Mouse (Mus musculus): Measurements from ENCODE around the gene Iba57. TPM values are rescaled to one million over a fixed set of nuclear protein-coding genes. Genes with fewer than 3 reads are reported as not detected.

Gene Iba57
- polyA plus RNA-seq, 1 experiment from 2014 or later: 12.6 TPM

DNA sequence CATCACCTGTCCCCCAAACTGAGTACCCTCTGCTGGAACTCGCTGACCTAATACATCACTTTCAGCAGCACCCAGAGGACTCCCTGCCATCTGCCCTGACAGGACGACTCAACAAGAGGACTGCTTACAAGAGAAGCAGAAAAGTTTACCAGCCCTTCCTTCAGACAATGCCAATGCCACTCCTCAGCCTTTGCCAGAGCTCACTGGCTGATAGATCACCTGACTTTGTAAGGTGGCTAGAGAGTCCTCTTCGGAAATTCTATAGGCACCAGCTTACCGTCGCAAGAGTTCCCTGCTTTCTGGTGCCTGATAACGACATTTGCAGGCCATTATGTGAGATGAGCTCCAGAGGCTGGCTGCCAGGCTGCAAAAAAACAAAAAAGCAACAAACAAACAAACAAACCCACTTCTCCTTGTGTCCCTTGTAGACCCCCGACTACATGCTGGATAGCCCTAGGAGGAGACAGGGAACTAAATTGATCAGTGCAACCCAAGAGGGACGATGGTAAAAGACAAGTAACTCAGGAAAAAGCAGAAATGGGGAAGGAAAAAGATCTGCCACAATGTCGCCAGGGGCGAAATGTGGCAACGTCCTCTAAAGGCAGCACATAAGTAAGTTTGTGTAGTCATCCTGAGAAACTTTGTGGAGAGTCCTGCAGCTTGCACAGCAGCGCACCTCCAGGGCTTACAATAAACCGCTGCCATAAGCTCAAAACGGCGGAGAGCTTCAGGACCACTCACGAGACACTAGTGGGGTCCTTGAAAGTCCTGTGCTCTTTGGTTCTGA lies 37.9 kb upstream of the Iba57 start:
- DNase-seq: no peak

DNA sequence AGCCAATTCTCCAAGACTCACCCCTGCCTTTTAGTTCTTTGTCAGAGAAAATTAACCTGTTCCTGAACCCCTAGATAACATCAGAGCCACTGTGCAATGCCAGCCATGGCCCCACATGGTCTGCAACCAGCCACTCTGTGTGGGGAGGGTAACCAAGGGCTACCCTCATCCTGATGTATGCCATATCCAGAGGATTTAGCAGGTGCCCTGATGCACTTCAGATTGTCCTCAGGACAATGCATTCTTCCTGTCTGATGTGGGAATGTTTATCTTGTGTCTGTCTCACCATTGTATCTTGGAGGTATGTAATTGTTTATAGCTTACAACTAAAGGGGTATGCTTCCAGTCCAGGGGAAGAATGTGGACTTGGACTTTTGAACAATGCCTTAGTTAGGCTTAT lies 32.7 kb upstream of the Iba57 start:
- Histone ChIP-seq H3K4me3 (replicated peaks) (no peak overlapping the region), H3K27me3 (no peaks in the 10 kb centered on the region), H3K9me3 (replicated peaks) (no peaks in the 10 kb centered on the region), H3K4me2 (no peak overlapping the region), H3K27ac (no peak overlapping the region), H3K9ac (no peak overlapping the region), H3K4me1 (replicated peaks) (peaks cover 31% of the 10 kb centered on the region), H3K36me3 (peaks cover 17% of the 10 kb centered on the region; the same call in 1 of the 2 replicates)
- DNase-seq (no peak), ATAC-seq (ENCODE audit: low read depth) (no peak)

More for the DNA sequence above, 37.9 kb upstream of the Iba57 start:
- Histone ChIP-seq H3K9me3 (replicated peaks) (no peaks in the 10 kb centered on the region), H3K9ac (peak overlapping the region; percentile 90), H3K4me3 (replicated peaks) (peak overlapping the region; percentile 92), H3K36me3 (peaks cover 43% of the 10 kb centered on the region), H3K4me2 (peak overlapping the region; percentile 89), H3K27ac (peak overlapping the region; percentile 79), H3K4me1 (replicated peaks) (peaks cover 37% of the 10 kb centered on the region), H3K27me3 (no peaks in the 10 kb centered on the region)
- WGBS (ENCODE audit: insufficient replicate concordance): 10% methylated on average over 16 of the region's 16 CpGs
- ATAC-seq (ENCODE audit: low read depth): peak; percentile 4; the same call in 1 of the 2 replicates

DNA sequence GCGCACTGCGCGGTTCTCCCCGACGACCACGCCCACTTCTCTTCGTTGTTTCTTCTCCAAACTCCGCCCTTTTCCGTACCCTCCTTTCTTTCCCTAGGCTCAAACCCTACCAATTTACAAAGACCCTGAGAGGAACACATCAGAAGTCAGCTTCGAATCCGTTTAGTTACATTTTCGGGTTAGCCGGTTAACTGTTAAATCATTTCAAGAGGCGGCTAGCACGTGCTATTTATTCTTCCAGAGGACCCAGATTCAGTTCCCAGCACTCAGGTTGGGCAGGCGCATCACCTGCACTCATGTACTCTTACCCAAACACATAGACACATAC lies 28.5 kb upstream of the Iba57 start, which contains the start of gene Guk1:
Gene Guk1, minus strand, starts transcription at position 154 of the 328 bp plus-strand sequence.
- ATAC-seq (ENCODE audit: low read depth) (no peak; the same call in 1 of the 2 replicates), DNase-seq (no peak)
- H3K4me3 ChIP-seq (replicated peaks): peak within 1 kb of the TSS; percentile 78
- H3K27me3 ChIP-seq: no peaks in the 10 kb centered on the region
- peaks cover 40% of the 10 kb centered on the region for H3K4me1 ChIP-seq (replicated peaks)
- 0 out of 2 replicates have a peak, but pooled peaks cover 3% of the 10 kb centered on the region for H3K36me3 ChIP-seq
- H3K9ac ChIP-seq: peak within 1 kb of the TSS; percentile 85
- peak within 1 kb of the TSS; percentile 96 for H3K4me2 ChIP-seq
- no peaks in the 10 kb centered on the region for H3K9me3 ChIP-seq (replicated peaks)
- H3K27ac ChIP-seq: peak within 1 kb of the TSS; percentile 97
- WGBS (ENCODE audit: insufficient replicate concordance): 5% methylated on average over 16 of the region's 16 CpGs

DNA sequence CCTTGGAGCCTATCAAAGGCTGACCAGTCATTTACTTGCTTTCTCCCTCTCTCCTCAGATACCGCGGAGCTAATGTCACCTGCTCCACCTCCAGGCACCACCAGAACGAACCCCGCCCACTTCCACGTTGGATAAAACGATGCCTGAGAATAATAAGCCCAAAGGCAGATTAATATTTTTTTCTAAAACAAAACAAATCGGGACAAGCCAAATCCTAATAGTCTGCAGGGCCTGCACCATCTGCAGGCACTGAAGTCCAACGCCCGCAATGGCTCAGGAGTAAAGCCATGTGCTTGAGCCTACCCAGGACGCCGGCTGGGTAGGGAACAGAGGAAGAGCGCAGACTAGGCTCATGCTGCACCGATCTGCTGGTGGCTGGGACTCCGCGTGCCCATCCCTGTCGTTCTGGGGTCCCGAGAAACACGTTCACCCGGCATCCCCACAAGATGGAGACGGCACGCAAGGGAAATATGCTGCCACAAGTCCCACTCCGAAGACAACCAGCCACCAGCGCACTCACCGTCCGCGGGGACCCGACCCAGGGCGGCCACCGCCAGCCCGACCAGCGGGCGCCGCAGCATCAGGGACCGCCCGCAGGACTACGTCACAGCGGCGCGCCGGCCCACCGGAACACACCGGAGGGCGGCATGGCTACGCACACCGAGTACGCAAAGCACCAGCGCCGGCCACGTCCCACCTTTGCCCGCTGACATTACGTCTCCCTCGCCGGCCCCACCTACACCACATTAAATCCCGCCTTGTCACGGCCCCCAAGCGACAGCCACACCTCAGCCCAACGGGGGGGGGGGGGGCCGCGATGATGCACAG lies 27.9 kb upstream of the Iba57 start:
- peak; percentile 90 for DNase-seq
- Histone ChIP-seq H3K4me3 (replicated peaks) (peak overlapping the region; percentile 78), H3K27me3 (no peaks in the 10 kb centered on the region), H3K9ac (peak overlapping the region; percentile 85), H3K4me1 (replicated peaks) (peaks cover 41% of the 10 kb centered on the region), H3K36me3 (peaks cover 7% of the 10 kb centered on the region), H3K4me2 (peak overlapping the region; percentile 96), H3K27ac (peak overlapping the region; percentile 97), H3K9me3 (replicated peaks) (no peaks in the 10 kb centered on the region)
- WGBS (ENCODE audit: insufficient replicate concordance): under 1% methylated on average over 59 of the region's 59 CpGs
- ATAC-seq (ENCODE audit: low read depth): peak; percentile 94

DNA sequence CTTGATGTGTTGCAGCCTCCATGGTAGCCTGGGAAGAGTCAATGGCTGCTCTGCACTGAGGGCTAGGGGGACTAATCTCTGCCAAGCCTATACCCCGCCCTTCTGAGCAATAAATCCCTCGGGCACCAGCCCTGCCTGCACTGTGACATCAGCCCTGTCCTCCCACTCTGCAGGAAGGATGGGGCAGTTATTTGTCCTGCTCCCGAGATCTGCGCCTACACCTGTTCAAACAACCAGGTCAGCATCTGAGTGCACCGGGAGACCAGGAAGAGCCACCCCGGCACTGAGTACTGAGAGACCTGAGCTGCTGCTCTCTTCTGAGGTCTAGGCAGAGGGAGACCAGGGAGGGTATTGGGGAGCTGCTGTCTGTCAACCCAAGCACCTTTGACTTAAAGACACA lies 24.2 kb upstream of the Iba57 start:
- no peak overlapping the region for H3K4me3 ChIP-seq (replicated peaks)
- H3K4me2 ChIP-seq: no peak overlapping the region
- H3K4me1 ChIP-seq (replicated peaks): peaks cover 57% of the 10 kb centered on the region
- H3K36me3 ChIP-seq: peaks cover 37% of the 10 kb centered on the region
- no peak overlapping the region for H3K9ac ChIP-seq
- no peaks in the 10 kb centered on the region for H3K9me3 ChIP-seq (replicated peaks)
- ATAC-seq (ENCODE audit: low read depth) (no peak), DNase-seq (no peak)
- H3K27ac ChIP-seq: 0 out of 2 replicates have a peak overlapping the region, but pooled peaks have one; percentile 13
- WGBS (ENCODE audit: insufficient replicate concordance): 67% methylated on average over 6 of the region's 6 CpGs
- H3K27me3 ChIP-seq: no peaks in the 10 kb centered on the region

DNA sequence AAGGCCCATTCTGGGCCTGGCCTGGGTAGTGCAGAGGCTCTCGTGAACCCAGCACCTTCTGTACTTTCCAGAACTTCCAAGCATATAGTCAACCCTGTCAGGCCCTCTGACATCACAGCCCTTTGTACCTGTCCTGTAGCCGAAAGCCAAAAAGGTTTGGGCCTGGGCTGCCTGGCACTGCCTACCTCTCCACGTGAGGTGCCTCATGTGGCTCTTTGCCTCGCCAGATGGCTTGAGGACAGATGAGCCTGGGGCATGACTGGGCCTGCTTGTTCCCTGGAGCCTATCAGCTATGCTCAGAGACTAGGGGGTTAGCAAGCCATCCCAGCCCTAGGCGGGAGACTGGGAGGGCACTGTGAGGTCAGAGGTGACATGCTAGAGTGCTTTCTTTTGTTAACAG lies 22.0 kb upstream of the Iba57 start:
- ATAC-seq (ENCODE audit: low read depth) (no peak), DNase-seq (no peak)
- Histone ChIP-seq H3K27me3 (peaks cover 2% of the 10 kb centered on the region; the same call in 1 of the 2 replicates), H3K4me3 (replicated peaks) (no peak overlapping the region), H3K36me3 (peaks cover 41% of the 10 kb centered on the region), H3K4me1 (replicated peaks) (peaks cover 52% of the 10 kb centered on the region), H3K9ac (no peak overlapping the region), H3K4me2 (no peak overlapping the region), H3K9me3 (replicated peaks) (no peaks in the 10 kb centered on the region), H3K27ac (peak overlapping the region; percentile 6; the same call in 1 of the 2 replicates)
- 77% methylated on average over 5 of the region's 5 CpGs for WGBS (ENCODE audit: insufficient replicate concordance)

DNA sequence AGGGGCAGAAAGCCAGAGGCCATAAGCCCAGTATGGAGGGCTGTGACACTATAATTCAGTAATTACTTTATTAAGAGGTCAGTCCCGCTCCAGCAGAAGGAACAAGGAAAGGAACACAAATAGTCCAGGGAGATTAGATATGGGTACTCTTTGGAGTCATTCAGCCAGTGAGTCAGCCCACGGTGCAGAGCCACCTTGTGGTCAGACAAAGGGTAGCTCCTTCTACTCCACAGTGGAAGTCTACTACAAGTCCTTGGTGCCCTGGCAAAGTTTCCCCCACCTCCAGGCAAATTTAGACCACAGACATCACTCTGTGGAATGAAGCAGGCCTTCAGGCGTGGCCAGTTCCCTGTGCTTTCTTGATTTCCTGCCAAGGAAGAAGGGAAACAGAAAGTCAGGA lies 20.3 kb upstream of the Iba57 start:
- Histone ChIP-seq H3K9ac (peak overlapping the region; percentile 52), H3K4me1 (replicated peaks) (peaks cover 41% of the 10 kb centered on the region), H3K27me3 (peaks cover 19% of the 10 kb centered on the region), H3K36me3 (peaks cover 41% of the 10 kb centered on the region), H3K4me2 (no peak overlapping the region), H3K27ac (peak overlapping the region; percentile 72), H3K4me3 (replicated peaks) (no peak overlapping the region), H3K9me3 (replicated peaks) (no peaks in the 10 kb centered on the region)
- DNase-seq: peak; percentile 46
- ATAC-seq (ENCODE audit: low read depth): peak; percentile 69
- WGBS (ENCODE audit: insufficient replicate concordance): 11% methylated on average over 3 of the region's 3 CpGs

DNA sequence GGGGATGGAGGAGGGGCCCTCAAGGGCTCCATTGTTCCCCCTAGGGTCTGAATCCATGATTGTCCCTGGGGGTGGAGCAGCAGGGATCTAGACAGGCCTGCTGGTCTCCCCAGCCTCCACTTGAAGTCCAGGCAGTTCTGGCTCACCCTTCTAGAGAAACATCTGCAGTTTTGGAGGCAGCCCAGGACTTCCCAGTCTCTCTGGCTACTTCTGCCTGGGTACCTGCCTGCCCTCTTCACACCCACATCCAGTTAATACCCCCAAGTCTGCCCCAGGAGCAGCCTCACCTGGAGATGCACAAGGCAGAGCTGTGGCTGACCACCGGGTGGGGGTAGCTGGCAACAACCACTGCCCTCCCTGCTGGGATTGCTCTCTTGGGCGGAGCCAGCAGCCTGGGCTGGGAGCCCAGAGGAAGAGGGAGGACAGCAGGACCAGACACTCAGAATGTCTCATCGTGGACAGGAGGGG lies 19.4 kb upstream of the Iba57 start, which contains the start of gene Gjc2:
Gene Gjc2, minus strand, starts transcription at position 350 of the 468 bp plus-strand sequence.
- DNase-seq (no peak), ATAC-seq (ENCODE audit: low read depth) (no peak; the same call in 1 of the 2 replicates)
- H3K27ac ChIP-seq: peak within 1 kb of the TSS; percentile 72
- peaks cover 41% of the 10 kb centered on the region for H3K36me3 ChIP-seq
- 51% methylated on average over 3 of the region's 3 CpGs for WGBS (ENCODE audit: insufficient replicate concordance)
- peaks cover 35% of the 10 kb centered on the region for H3K4me1 ChIP-seq (replicated peaks)
- H3K4me3 ChIP-seq (replicated peaks): no peak within 1 kb of the TSS
- peaks cover 28% of the 10 kb centered on the region for H3K27me3 ChIP-seq
- peak within 1 kb of the TSS; percentile 52 for H3K9ac ChIP-seq
- H3K9me3 ChIP-seq (replicated peaks): no peaks in the 10 kb centered on the region
- H3K4me2 ChIP-seq: no peak within 1 kb of the TSS

DNA sequence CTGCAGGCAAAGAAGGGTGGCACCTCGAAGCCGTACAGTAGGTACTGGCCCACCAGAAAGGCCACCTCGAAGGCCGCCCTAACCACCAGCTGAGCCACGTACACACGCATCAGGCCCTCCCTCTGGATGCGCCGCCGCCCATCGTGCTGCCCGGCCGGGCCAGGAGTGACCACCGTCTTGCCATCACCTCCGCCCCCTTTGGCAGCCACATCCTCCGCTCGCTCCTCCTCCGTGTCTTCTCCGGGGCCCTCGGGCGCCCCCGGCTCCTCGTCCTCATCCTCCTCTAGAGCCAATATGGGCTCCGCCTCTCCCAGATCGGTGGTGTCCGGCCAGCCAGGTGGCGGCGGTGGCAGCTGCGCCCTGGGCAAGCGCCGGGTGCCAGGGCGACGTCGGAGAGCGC lies 13.4 kb upstream of the Iba57 start:
- H3K4me1 ChIP-seq (replicated peaks): peaks cover 13% of the 10 kb centered on the region; the same call in 1 of the 2 replicates
- H3K36me3 ChIP-seq: no peaks in the 10 kb centered on the region
- H3K9ac ChIP-seq: no peak overlapping the region
- WGBS (ENCODE audit: insufficient replicate concordance): 10% methylated on average over 34 of the region's 34 CpGs
- no peak overlapping the region for H3K4me2 ChIP-seq
- H3K27me3 ChIP-seq: peaks cover 87% of the 10 kb centered on the region
- no peak overlapping the region for H3K27ac ChIP-seq
- ATAC-seq (ENCODE audit: low read depth) (no peak), DNase-seq (no peak)
- no peaks in the 10 kb centered on the region for H3K9me3 ChIP-seq (replicated peaks)
- H3K4me3 ChIP-seq (replicated peaks): 0 out of 2 replicates have a peak overlapping the region, but pooled peaks have one; percentile 1

DNA sequence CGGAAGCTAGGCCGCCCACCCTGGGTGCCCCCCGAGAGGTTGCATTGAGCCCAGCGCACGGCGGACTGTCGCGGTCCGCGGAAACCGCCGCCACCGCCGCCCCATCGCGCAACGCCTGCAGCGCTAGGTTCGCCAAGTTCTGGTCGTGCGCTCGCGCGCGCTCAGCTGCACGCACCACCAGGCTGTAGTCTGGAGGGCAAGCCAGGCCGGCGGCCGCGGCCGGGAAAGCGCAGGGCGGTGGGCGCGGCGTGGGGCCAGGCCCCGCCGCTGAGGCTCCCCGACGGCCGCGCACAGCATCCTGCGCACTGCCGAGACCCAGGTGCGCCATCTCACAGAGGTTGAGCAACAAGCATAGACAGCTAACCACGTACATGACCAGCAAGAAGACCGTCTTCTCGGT lies 12.9 kb upstream of the Iba57 start:
- 6% methylated on average over 48 of the region's 48 CpGs for WGBS (ENCODE audit: insufficient replicate concordance)
- H3K27me3 ChIP-seq: peaks cover 90% of the 10 kb centered on the region
- no peak for DNase-seq

More for the DNA sequence above, 12.9 kb upstream of the Iba57 start:
- no peak for ATAC-seq (ENCODE audit: low read depth)
- Histone ChIP-seq H3K36me3 (no peaks in the 10 kb centered on the region), H3K4me1 (replicated peaks) (peaks cover 13% of the 10 kb centered on the region; the same call in 1 of the 2 replicates), H3K9me3 (replicated peaks) (no peaks in the 10 kb centered on the region), H3K9ac (no peak overlapping the region), H3K4me2 (no peak overlapping the region), H3K4me3 (replicated peaks) (0 out of 2 replicates have a peak overlapping the region, but pooled peaks have one; percentile 1), H3K27ac (no peak overlapping the region)

Data from liver, embryonic 13.5 days (tissue).